Mouse (Mus musculus): ENCODE data around the gene Rdx. TPM values are rescaled to one million over a fixed set of nuclear protein-coding genes. Genes with fewer than 3 reads are reported as not detected.

The Rdx gene
- 94.3 and 97.2 TPM in 2 replicates for polyA plus RNA-seq (2015; fragmentation: Nextera tagmentation; extraction: Ambion mirVana)

DNA sequence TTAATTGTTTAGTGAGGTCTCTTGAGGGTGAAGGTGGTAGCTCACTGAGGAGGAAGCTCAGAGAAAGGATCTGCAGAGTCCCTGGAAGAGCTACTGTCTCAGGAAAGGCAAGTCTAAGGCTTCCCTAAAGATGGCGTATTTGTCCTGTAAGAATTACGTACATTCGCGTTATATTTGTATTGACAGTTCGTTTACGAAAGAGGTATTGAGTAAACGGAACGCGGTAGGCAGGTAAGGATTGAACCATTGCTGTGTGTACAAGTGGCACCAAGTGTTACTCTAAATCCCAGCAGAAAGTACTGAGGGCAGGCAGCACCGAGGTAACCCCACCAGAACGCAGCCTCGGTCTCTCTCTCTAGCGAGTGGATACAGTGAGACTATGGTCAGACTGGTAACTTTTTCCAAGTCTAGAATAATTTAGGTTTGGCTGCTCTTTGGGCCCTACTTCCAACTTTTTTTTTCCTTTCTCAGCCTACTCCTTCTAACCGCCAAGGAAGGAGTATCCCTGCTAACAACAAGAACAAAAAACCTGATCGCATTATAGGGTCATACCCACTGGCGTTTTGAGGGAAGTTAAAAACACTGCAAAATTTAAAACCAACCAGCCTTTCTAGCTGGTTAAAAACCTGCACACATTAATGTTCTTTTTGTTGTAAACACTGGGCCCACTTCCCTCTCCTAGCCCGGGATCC is at the start of gene Rdx:
Gene Rdx, plus strand, starts transcription at position 45 of the 692 bp plus-strand sequence.
- H3K4me1 ChIP-seq: peaks cover 4% of the 10 kb centered on the region; the same call in 1 of the 2 replicates
- H3K4me3 ChIP-seq (replicated peaks): peak within 1 kb of the TSS; percentile 68
- no peaks in the 10 kb centered on the region for H3K9me3 ChIP-seq
- no peaks in the 10 kb centered on the region for H3K36me3 ChIP-seq
- no peak for ATAC-seq (ENCODE audit: insufficient read depth, low FRiP score, low read depth)
- peak within 1 kb of the TSS; percentile 99 for H3K27ac ChIP-seq
- H3K4me2 ChIP-seq: peak within 1 kb of the TSS; percentile 69
- 4% methylated on average over 17 of the region's 17 CpGs for WGBS
- H3K9ac ChIP-seq: peak within 1 kb of the TSS; percentile 82
- 0 out of 2 replicates have a peak, but pooled peaks cover 4% of the 10 kb centered on the region for H3K27me3 ChIP-seq (replicated peaks)

DNA sequence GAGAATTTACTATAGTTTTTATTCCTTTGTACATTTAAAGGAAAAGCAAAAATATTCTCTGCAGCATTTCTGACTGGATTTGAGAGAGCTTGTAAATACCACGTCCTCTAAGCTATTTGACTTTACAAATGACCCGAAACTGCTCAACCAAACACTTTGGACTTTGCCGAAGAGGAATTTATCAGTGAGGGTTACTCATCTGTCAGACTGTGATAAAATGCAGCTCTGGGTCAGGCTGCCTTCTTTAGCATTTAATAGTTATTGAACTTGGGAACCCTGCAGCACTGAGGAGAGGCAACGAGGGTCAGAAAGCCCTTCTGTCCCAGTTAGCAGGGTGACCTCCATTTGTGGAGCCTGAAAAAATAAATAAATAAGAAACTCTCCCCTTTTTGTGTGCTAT is 43.5 kb upstream of the Rdx start:
- H3K27me3 ChIP-seq (replicated peaks): no peaks in the 10 kb centered on the region
- no peaks in the 10 kb centered on the region for H3K9me3 ChIP-seq
- no peak overlapping the region for H3K4me3 ChIP-seq (replicated peaks)
- no peak overlapping the region for H3K4me2 ChIP-seq
- no peak overlapping the region for H3K27ac ChIP-seq
- WGBS: 26% methylated on average over 4 of the region's 4 CpGs
- no peaks in the 10 kb centered on the region for H3K36me3 ChIP-seq
- no peak for ATAC-seq (ENCODE audit: insufficient read depth, low FRiP score, low read depth)
- no peak overlapping the region for H3K9ac ChIP-seq
- H3K4me1 ChIP-seq: no peaks in the 10 kb centered on the region

DNA sequence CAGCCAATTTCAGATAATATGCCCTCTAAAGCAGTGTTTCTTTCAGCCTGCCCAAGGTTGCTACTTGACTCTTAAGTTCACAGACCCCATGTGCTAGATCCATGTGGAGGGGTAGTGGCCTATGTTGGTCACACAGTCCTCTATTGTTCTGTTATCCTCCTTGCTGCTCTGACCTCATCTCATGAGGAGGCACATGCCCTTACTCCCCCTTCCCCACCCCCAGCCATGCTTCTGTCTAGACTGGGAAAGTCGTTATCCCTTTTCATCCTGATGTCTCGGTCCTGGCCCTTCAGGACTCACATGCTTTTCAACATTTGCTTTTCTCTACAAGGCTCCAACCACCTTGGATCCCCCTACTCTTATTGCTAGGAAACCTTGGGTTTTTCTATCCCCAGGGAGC is 39.6 kb upstream of the Rdx start:
- ATAC-seq (ENCODE audit: insufficient read depth, low FRiP score, low read depth): no peak
- H3K4me3 ChIP-seq (replicated peaks): no peak overlapping the region
- no peaks in the 10 kb centered on the region for H3K36me3 ChIP-seq
- WGBS: 50% methylated on average over 2 of the region's 2 CpGs
- no peak overlapping the region for H3K27ac ChIP-seq
- no peak overlapping the region for H3K9ac ChIP-seq
- no peaks in the 10 kb centered on the region for H3K27me3 ChIP-seq (replicated peaks)
- H3K4me2 ChIP-seq: no peak overlapping the region
- no peaks in the 10 kb centered on the region for H3K4me1 ChIP-seq
- no peaks in the 10 kb centered on the region for H3K9me3 ChIP-seq

DNA sequence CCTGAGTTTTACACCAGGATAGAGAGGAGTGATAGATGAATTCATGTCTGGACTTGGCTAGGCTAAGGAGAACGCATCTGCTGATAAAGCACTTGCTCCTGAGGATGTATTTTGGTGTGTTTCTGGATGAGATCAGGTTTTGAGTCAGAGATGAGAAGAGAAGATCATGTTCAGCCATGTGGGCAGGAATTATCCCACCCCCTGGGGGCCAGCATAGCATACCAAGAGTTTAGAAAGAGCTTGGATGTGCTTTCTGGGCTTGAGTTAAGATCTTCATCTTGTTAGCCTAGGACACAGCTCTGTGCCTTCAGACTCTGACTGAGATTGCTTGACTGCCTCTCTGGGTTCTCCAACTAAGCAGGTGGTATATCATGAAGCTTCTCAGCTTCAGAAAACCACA is 38.5 kb upstream of the Rdx start:
- no peak for ATAC-seq (ENCODE audit: insufficient read depth, low FRiP score, low read depth)
- H3K4me2 ChIP-seq: no peak overlapping the region
- H3K36me3 ChIP-seq: no peaks in the 10 kb centered on the region
- no peak overlapping the region for H3K4me3 ChIP-seq (replicated peaks)
- no peaks in the 10 kb centered on the region for H3K4me1 ChIP-seq
- no peaks in the 10 kb centered on the region for H3K27me3 ChIP-seq (replicated peaks)
- no peaks in the 10 kb centered on the region for H3K9me3 ChIP-seq
- H3K27ac ChIP-seq: no peak overlapping the region
- 74% methylated on average over 1 of the region's 1 CpGs for whole genome bisulfite sequencing
- no peak overlapping the region for H3K9ac ChIP-seq

DNA sequence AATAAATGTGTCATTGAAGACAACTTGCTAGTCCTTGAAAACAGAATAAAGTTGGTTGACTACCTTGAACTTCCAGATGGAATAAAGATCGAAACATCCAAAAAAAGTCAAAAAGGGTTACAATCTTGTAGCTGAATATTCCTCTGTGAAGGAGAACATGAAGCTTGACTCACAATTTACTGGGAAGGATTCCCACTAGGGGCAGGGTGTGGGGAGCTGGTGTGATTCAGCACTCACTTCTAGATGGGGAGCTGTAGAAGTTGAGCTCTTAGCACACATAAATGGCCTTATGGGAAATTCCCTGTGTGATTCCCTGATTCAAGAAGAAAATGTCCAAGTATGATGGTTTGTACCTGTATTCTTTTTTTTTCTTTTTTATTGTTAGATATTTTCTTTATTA is 34.7 kb upstream of the Rdx start:
- Histone ChIP-seq H3K27me3 (replicated peaks) (no peaks in the 10 kb centered on the region), H3K9me3 (no peaks in the 10 kb centered on the region), H3K36me3 (no peaks in the 10 kb centered on the region), H3K4me2 (no peak overlapping the region), H3K27ac (no peak overlapping the region), H3K9ac (no peak overlapping the region), H3K4me3 (replicated peaks) (no peak overlapping the region), H3K4me1 (no peaks in the 10 kb centered on the region)
- 94% methylated on average over 1 of the region's 1 CpGs for WGBS
- no peak for ATAC-seq (ENCODE audit: insufficient read depth, low FRiP score, low read depth)

DNA sequence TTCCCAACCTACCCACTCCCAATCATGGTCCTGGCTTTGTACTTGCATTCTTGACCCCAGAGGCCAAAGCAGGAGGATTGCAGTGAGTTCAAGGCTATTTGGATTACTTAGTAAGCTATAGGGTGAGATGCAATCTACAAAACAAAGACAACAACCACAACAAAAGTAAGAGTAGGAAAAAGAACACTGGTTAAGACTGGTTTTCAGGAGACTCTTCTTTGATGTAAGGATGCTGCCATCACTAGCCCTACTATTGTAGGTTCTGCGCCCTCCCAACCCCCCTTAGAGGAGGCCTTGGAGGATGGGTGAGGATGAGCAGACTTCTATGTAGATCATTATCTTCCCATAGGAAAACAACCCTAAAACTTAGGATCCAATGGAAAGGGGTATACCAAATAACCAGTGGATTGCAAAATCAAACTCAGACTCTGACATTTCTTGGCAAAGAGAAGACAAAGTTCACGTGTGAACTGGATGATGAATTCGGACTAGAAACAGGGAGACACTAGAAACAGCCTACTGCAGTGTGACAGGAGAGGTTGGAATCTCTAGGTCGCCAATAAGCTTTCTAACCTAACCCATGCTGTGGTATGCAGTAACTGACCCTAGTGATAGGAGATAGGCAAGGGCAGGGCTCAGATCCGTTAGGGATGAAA is 34.1 kb upstream of the Rdx start:
- no peak overlapping the region for H3K9ac ChIP-seq
- no peak overlapping the region for H3K4me2 ChIP-seq
- no peak overlapping the region for H3K4me3 ChIP-seq (replicated peaks)
- no peak overlapping the region for H3K27ac ChIP-seq
- no peaks in the 10 kb centered on the region for H3K4me1 ChIP-seq
- no peak for ATAC-seq (ENCODE audit: insufficient read depth, low FRiP score, low read depth)
- no peaks in the 10 kb centered on the region for H3K27me3 ChIP-seq (replicated peaks)
- 71% methylated on average over 5 of the region's 5 CpGs for WGBS
- no peaks in the 10 kb centered on the region for H3K36me3 ChIP-seq
- no peaks in the 10 kb centered on the region for H3K9me3 ChIP-seq

DNA sequence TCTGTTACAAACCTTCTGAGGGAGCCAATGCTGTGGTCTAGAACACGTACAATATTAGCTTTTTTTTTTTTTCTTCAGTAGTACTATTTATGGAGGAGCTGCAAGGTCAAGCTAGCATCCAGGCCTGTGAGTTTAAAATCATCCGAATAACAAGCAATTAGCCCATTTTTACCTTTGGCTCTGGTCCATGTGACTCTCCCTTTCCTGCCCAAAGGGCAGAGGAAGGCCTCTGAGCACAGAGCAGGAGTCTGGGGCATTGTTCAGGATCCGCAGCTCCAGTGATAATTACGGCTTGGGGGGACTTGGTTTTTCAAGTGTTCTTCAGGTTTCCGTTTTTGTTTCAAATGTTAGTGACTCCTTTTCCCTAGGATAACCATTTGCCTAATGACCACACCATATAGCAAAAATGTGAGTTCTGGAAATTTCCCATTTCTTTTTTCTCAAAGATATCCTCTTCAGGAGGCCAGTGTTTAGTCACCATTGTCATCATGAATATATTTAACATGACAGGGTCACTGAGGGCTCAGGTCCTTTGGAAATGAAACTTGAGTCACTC is 33.0 kb upstream of the Rdx start:
- no peak overlapping the region for H3K4me3 ChIP-seq (replicated peaks)
- H3K4me2 ChIP-seq: no peak overlapping the region
- no peaks in the 10 kb centered on the region for H3K36me3 ChIP-seq
- WGBS: 65% methylated on average over 5 of the region's 5 CpGs
- no peak overlapping the region; the same call in 1 of the 2 replicates for H3K27ac ChIP-seq
- H3K9ac ChIP-seq: no peak overlapping the region
- no peaks in the 10 kb centered on the region for H3K9me3 ChIP-seq
- no peaks in the 10 kb centered on the region for H3K27me3 ChIP-seq (replicated peaks)
- no peaks in the 10 kb centered on the region for H3K4me1 ChIP-seq
- no peak for ATAC-seq (ENCODE audit: insufficient read depth, low FRiP score, low read depth)

DNA sequence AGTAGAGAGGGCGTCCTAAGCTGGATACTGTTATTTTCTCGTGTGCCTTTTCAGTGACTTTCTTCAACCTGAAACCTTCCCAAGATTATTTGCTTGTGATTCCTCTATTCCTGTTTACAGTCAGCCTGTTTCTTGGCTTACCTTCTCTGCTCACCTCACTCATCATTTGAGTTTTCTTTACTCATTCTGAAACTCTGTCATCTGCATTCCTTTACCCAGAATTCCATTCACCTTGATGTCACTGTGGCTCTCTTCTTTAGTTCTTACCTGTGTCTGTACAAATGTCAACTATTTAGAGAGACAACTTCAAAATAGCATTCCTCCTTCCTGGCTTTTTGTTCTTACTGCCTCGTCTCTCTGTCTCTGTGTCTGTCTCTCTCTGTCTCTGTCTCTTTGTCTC is 29.9 kb upstream of the Rdx start:
- Histone ChIP-seq H3K4me3 (replicated peaks) (no peak overlapping the region), H3K27me3 (replicated peaks) (no peaks in the 10 kb centered on the region), H3K36me3 (no peaks in the 10 kb centered on the region), H3K9ac (no peak overlapping the region), H3K4me1 (no peaks in the 10 kb centered on the region), H3K4me2 (no peak overlapping the region), H3K27ac (no peak overlapping the region), H3K9me3 (no peaks in the 10 kb centered on the region)
- WGBS: 83% methylated on average over 3 of the region's 3 CpGs
- no peak for ATAC-seq (ENCODE audit: insufficient read depth, low FRiP score, low read depth)

DNA sequence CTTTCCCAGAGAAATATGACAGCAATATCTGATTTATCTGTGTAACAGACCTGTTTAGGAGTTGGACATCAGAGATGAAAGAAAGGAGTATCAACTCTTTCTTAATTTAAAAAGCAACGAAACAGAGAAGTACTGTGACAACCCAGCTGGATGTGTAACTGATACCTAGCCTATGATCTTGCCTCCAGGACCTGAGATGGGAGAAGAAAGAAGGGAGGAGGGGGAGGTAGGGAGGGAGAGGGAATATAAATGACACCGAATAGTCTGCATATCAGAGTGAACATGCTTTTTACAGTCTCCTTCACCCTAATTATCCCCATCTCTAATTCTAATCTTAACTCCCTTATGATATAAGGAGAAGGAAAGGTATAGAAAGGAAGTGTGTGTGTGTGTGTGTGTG is 29.1 kb upstream of the Rdx start:
- no peaks in the 10 kb centered on the region for H3K27me3 ChIP-seq (replicated peaks)
- H3K4me2 ChIP-seq: no peak overlapping the region
- no peaks in the 10 kb centered on the region for H3K9me3 ChIP-seq
- no peaks in the 10 kb centered on the region for H3K4me1 ChIP-seq
- no peak for ATAC-seq (ENCODE audit: insufficient read depth, low FRiP score, low read depth)
- 68% methylated on average over 2 of the region's 2 CpGs for WGBS
- H3K36me3 ChIP-seq: no peaks in the 10 kb centered on the region
- H3K27ac ChIP-seq: no peak overlapping the region
- no peak overlapping the region for H3K9ac ChIP-seq
- H3K4me3 ChIP-seq (replicated peaks): no peak overlapping the region

DNA sequence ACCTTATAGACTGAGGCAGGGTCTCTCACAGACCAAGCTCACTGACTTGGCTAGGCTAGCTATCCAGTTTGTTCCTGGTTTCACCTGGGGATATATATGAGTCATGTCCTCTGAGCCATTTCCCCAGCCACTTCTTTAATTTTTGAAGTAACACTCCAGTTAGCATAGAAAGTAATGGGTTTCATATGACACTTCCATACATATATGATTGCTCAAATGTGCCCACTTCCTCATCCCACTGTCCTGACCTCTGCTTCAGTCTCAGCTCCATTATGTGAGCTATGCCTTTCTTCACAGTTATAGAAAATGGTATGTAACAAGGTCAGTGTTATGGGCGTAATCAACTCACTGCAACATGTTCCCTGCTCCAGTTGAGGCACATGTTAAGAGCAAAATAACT is 28.5 kb upstream of the Rdx start:
- no peak for ATAC-seq (ENCODE audit: insufficient read depth, low FRiP score, low read depth)
- H3K4me1 ChIP-seq: no peaks in the 10 kb centered on the region
- H3K27me3 ChIP-seq (replicated peaks): no peaks in the 10 kb centered on the region
- no peak overlapping the region for H3K4me3 ChIP-seq (replicated peaks)
- no peak overlapping the region for H3K9ac ChIP-seq
- H3K4me2 ChIP-seq: no peak overlapping the region
- no peaks in the 10 kb centered on the region for H3K36me3 ChIP-seq
- no peaks in the 10 kb centered on the region for H3K9me3 ChIP-seq
- H3K27ac ChIP-seq: no peak overlapping the region
- 86% methylated on average over 1 of the region's 1 CpGs for WGBS

DNA sequence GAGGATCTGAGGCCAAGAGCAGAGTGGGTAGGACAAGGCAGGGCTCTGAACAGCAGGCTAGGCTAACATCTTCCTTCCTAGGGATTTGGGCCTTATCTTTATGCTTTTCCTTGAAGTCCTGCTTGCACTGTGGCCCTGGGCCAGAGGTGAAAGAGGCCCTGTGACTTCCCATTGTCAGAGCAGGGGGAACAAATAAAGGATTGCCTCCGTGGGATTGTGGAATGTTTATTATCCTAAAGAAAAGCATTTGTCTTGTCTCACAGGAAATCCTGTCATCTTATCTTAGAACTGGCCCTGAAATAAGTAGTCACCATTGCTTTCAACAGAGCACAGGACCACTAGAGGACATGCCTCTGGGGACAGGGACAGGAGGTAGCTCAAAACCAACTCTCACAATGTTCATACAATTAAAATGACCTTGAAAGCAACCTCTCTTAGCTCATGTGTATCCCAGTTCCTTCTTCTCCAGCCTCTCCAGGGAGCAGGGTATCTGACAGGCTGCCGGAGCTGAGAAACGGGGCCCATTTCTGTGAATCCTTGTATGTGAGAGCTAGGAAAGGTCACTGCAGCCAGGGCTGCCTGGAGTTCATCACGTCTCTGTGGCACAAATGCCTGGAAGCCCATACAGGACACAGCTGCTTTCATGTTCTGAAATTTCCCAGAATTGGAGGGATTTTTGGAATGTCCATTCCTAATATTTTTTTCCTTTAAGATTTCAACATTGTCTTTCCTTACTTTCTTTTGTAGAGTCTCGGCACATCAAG is 19.5 kb upstream of the Rdx start:
- Histone ChIP-seq H3K4me2 (no peak overlapping the region), H3K36me3 (no peaks in the 10 kb centered on the region), H3K9me3 (no peaks in the 10 kb centered on the region), H3K4me3 (replicated peaks) (no peak overlapping the region), H3K4me1 (0 out of 2 replicates have a peak, but pooled peaks cover 5% of the 10 kb centered on the region), H3K27me3 (replicated peaks) (no peaks in the 10 kb centered on the region), H3K9ac (no peak overlapping the region), H3K27ac (no peak overlapping the region)
- 34% methylated on average over 5 of the region's 5 CpGs for WGBS
- ATAC-seq (ENCODE audit: insufficient read depth, low FRiP score, low read depth): no peak

Data from stomach, embryonic 15.5 days (tissue).